Mouse (Mus musculus) CD4-positive, CD25-positive, alpha-beta regulatory T cell, adult 2 months (primary cell): ENCODE results near the gene Apex1.
"Not testable (repeated sequence)": the region's sequence is repeated elsewhere in the genome, so short reads cannot be mapped to it uniquely, and the experiment has no call there.

Experiments
- DNase-seq: peaks from one replicate; pipeline ENCODE4 v3.0.0-alpha.2; 2012; ENCODE audit warnings: low read depth, low spot score

Gene Apex1

GRCm38 (mm10) chr14:50925111-50925920, 548 bp downstream of the Apex1 start:
- no peak for DNase-seq

DNA sequence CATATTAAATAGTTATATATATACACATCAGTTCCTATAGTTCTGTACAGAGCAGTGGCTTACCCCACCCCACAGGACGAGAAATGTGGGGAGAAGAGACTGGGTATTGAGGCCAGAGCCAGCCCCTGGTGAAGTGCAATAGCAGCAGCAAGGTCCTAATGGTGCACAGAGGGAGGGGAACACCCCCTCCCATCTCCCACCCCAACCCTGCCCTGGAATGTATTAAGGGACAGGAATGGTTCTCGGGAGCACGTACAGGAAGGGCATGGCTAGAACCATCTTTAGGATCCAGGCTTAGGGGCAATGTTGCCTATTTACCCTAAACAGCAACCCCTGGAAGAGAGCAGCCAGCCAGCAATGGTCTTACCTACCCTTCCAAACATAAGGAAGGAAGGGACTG, 2.6 kb downstream of the Apex1 start:
- DNase-seq = no peak

GRCm38 (mm10) chr14:50929951-50930350, 5.2 kb downstream of the Apex1 start:
- no peak for DNase-seq

GRCm38 (mm10) chr14:50930377-50930753, 5.6 kb downstream of the Apex1 start:
- peak; percentile 85 for DNase-seq

DNA sequence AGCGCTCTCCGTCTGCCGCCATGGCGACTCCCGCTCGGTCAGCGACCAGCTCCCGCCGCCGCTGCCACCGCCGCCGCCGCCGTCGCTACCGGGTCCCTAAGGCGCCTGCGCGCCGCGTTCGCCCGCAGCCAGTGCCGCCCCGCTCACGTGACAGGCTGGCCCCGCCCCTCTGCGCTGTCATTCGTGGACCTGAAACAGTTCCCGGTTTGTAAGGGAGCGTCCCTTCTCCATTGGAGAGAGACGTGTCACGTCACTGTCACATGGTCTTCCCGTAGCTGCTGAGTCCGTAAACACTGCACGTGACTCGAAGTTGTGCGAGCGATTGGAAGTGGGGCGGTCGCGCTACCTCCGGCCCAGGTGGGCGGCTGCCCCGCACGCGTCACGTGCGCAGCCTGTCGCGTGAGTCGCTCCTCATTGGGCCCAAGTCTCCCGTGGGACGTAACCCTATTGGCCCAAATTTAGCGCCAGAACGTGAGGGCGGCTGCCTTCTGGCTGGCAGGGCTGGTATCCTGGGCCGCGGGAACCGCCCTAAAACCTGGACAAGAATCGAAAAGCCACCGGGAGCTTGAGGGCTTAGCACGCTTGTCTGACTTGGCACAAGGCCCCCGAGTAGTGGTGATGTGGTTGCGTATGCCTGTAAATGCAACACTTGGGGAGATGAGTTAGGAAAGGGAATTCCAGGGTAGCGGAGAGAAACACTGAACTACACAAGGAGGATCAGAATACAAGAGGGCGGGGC, 6.2 kb downstream of the Apex1 start, which contains the start of the genes Pip4p1 and Pnp:
TSS of gene Pip4p1 (minus strand) at position 103 of the 739 bp plus-strand sequence.
TSS of gene Pnp (plus strand) at position 329 of the 739 bp plus-strand sequence.
- DNase-seq = peak; percentile 99

DNA sequence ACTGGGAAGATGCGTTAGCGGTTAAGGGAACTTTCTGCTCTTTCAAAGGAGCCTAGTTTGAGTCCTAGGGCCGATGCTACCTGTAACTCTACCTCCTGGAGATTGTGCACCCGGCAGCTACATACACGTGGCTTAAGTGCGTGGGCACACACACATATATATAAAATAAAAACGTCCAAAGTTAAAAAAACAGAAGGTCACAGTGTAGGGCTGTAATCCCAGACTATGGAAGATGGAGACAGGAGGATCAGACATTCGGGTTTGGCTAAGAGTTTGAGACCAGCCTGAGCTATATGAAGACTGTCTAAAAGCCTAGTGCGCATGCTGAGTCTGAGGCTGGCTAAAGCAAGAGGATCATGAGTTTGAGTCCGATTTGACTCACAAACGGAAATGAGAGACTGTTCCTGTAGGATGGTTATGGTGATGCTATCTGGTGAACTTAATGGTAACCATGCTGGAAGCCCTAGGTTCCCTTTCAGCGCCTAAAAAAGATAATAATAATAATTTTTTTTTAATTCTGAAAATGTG, 6.8 kb downstream of the Apex1 start:
- DNase-seq = no peak

GRCm38 (mm10) chr14:50936649-50937048, 11.9 kb downstream of the Apex1 start:
- DNase-seq = no peak

DNA sequence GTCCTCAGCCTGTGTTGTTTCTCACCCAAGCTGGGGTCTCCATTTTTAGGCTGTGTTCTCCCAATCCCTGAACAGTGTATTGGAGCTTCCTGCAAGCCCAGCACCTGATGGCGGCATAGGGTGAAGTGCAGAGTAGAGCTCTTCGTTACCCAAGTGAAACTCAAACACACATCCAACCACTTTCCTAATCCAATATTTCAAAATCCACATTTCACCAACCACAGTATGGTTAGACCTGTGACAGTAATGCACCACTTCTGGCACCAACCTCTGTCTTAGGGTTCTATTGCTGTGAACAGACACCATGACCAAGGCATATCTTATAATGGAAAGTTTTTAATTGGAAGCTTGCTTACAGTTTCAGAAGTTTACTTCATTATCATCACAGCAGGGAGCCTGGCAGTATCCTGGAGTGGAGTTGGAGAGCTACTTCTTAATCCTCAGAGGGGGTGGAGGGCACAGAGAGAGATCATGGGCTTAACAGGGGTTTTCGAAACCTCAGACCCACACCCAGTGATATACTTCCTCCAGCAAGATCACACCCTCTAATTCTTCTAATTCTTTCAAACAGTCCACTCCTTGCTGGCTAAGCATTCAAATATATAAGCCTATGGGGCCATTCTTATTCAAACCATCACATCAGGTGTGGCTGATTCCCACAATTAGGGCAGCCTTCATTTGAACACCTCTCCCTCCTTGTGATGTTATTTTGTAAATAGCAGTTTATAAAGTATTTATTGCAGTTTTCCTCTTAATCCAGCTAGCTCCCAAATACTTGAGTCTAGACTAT, 13.5 kb downstream of the Apex1 start:
- no peak for DNase-seq

GRCm38 (mm10) chr14:50938940-50939339, 14.2 kb downstream of the Apex1 start:
- peak; percentile 50 for DNase-seq

DNA sequence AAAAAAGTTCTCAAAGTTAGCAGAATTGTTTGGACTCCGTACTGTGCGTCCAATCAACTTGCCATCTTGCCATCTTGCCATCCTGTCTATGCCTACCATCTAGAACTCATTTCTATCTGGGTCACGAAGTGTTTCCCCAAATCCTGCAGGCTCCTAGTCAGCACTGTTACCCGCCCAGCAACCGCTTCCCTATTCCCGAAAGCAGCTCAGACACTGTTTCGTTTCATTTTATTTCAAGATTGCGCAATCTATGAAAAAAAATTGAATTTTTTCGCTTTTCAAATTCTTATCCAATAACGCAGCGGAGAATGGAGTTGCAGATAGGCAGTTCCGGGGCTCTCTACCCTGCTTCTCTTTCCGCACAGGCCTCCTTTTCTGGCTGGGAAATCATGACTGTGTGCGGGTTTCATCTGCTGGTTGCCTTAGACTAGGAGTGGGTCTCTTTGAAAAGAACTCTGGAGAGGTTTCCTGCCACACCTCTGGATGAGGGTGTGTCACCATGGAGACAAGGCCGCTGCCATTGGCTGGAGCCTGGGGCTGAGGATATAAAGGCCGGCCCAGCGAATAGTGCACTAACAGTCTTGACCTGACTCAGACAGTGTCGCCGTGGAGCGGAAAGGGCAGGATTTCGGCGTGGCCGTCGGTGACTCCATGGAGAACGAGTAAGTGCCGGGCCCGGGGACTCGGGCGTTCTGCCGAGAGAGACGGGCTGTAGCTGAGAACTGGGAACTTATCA, 19.3 kb downstream of the Apex1 start, which contains the start of gene Gm49342:
TSS of gene Gm49342 (plus strand) at position 586 of the 736 bp plus-strand sequence.
- DNase-seq = peak; percentile 90

DNA sequence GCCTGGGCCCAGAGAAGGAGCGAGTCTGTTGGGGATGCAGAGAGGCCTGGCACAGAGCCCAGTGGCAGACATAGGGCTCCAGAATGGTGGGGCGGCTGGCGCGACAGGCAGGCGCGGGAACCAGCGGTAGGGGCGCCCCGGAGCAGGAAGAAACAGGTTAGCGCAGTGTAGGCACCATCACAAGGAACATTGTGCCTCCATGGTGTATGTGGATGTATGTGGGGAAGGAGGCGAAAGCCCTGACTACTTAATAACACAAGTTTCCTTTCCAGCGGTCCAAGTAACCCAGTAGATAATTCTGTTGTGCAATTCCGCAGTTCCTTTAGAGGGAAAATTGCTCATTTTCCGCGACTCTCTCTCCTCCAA, 19.9 kb downstream of the Apex1 start:
- DNase-seq = peak; percentile 81

GRCm38 (mm10) chr14:50945081-50945480, 20.3 kb downstream of the Apex1 start:
- not testable (repeated sequence) for DNase-seq

DNA sequence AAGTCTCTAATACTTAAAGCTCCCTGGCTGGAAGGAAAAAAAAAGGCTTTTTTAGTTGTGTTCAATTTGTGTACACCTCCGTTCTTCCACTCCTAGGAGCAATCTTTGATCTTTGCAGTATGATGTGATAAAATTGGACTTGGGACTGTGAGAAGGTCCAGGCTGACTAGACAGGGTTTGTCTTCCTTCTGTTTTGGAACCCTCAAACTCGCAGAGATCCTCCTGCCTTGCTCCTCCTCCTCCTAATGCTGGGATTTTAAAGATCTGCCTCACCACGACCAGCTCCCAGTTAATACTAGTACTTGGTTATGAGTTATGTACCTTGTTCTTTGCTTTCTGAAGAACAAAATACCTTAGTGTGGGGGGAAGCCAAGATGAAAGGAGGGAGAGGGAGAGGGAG, 20.8 kb downstream of the Apex1 start:
- DNase-seq = not testable (repeated sequence)

- DNase-seq = no peak
Measured at GRCm38 (mm10) chr14:50955487-50955886, 30.7 kb downstream of the Apex1 start.

GRCm38 (mm10) chr14:50955942-50956508, 31.3 kb downstream of the Apex1 start, which contains the start of gene Pnp2:
Gene Pnp2 (plus strand): TSS chr14:50955992.
- DNase-seq = peak; percentile 59

DNA sequence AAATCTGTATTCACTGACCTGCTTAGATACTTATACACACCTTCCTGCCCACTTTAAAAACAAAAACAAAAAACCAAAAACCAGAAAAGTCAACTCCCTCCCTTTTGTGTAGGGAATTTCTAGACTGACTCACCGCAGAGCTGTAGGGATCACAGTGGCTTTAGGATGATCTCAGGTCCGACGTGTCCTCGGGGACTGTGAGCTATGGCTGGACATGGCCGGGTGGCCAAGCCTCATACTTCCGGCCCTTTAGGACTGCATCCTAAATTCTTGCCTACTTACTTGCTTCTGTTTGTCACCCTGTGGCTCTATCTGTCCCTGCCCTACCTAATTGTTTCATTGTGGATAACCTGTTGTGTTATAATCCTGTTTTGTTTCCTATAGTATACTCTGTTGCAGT, 32.0 kb downstream of the Apex1 start:
- not testable (repeated sequence) for DNase-seq

DNA sequence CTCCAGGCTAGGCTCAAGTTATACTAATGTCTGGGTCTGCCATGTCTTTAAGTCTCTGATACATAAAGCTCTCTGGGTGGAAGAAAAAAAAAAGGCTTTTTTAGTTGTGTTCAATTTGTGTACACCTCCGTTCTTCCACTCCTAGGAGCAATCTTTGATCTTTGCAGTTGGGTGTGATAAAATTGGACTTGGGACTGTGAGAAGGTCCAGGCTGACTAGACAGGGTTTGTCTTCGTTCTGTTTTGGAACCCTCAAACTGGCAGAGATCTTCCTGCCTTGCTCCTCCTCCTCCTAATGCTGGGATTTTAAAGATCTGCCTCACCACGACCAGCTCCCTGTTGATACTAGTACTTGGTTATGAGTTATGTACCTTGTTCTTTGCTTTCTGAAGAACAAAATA, 32.4 kb downstream of the Apex1 start:
- not testable (repeated sequence) for DNase-seq

- not testable (repeated sequence) for DNase-seq
Measured at GRCm38 (mm10) chr14:50958289-50958995, 33.7 kb downstream of the Apex1 start.

GRCm38 (mm10) chr14:50968216-50968980, 43.6 kb downstream of the Apex1 start:
- DNase-seq = no peak
